Mouse (Mus musculus) spleen, adult 2 months (tissue): Measurements from ENCODE around the gene Arfip2.

Experiments used
- CTCF ChIP-seq: fragments of 200-500 bp; IDR thresholded peaks from 2 replicates; pipeline ENCODE4 v1.5.1; 2011; ENCODE audit warnings: mild to moderate bottlenecking, inconsistent platforms; ENCODE audit not compliant: insufficient read depth, insufficient read length, insufficient replicate concordance; ENCODE audit errors: extremely low read depth
- POLR2A ChIP-seq: fragments of 200-500 bp; IDR thresholded peaks from 2 replicates; pipeline ENCODE4 v1.6.1; 2011; ENCODE audit warnings: low read depth, low read length, inconsistent platforms

GRCm38 (mm10) chr7:105590097-105590496, 50.1 kb downstream of the Arfip2 start:
- no peak for TF ChIP-seq CTCF
- TF ChIP-seq POLR2A: no peak
